Mouse (Mus musculus): ENCODE measurements around the gene Ube2i.

DNA sequence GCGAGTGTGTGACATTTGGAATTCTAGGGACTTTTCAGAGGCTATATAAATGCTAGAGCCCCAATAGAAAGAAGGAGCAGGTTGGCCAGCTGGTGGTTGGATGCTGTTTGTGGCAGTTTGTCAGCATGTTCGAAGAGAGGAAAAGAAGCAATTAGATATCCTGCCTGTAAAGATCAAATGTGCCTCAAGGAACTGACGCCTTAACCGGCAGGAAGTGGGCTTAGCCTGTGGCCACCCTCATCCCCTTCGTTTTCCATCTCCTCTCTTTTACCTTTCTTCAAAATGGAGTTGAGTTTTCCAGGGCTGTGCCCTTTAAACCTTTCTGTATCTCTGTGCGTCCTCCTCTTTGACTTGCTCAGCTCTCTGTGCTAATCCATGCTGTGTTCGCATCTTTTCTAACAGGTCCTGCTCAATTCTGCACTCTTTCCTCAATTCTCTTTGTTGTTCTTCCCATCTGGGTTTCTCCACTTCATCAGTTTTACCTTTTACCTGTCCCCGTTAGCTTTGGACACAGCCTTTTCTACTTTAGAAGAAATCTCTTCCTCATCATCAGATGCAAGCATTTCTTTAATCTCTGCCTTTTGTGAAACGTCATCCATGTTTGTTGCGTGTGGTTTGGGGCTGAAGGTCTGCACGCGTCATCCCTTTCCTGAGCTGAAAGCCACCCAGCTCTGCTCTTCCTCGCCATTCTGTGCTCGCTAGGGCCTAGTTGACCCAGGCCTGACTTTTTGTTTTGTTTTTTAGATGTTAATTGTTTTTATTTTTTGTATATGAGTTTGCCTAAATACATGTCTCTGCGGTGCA is 54.7 kb downstream of the Ube2i start:
- TF ChIP-seq CTCF (IDR thresholded peaks at IDR 0.05; ENCODE audit: control insufficient read depth, insufficient read depth, low read length) (no peak), POLR2A (IDR thresholded peaks at IDR 0.05; ENCODE audit: borderline replicate concordance, control insufficient read depth, low read depth, low read length) (no peak)

Data from bone marrow, adult 2 months (tissue).